Mouse (Mus musculus): ENCODE measurements at regions not wholly inside any gene's neighbourhood (a gene's known extent, or its start where the extent isn't known, plus 50 kb on each side); places are given as distances from the start of the nearest gene placed in this dataset.

DNA sequence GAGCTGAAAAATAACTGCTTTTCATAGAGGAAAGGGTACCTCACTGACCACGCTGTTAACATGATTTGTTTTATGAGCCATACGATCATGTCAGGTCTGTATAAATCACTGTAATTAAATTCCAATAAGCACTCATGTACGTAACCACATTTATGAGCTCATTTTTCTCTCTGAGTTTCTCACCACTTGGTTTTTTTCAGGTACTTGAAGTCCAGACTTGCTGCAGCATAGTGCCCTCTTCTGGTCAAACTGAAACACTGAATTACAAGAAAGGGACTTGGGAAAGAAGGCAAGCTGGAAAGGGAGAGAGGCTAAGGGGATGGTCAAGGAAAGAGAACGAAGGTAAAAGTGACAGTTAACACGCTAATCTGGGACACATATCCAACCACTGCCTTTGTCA, 94.2 kb upstream of the Agr3 start:
- TF ChIP-seq CTCF (IDR thresholded peaks at IDR 0.05; ENCODE audit: extremely low read depth, insufficient read depth, insufficient read length, insufficient replicate concordance) (peak; percentile 53; the same call in 1 of the 2 replicates), POLR2A (IDR thresholded peaks at IDR 0.05; ENCODE audit: low read depth, low read length) (no peak)

All from spleen, adult 2 months (tissue).